Mouse (Mus musculus) lung, adult 2 months (tissue): ENCODE results near the gene Galnt10. TPM values are rescaled to one million over a fixed set of nuclear protein-coding genes. Genes with fewer than 3 reads are reported as not detected.
A peak's percentile ranks its signal among the peaks of the same experiment; 100 is the strongest.

Experiments
- DNase-seq: peaks from one replicate; pipeline ENCODE4 v3.0.0; 2022
- H3K4me1 ChIP-seq: fragments of 200-500 bp; 2 replicates; pipeline ENCODE4 v1.6.1; 2011; ENCODE audit warnings: low read length; ENCODE audit not compliant: control insufficient read depth, insufficient read depth
- H3K4me3 ChIP-seq: fragments of 200-500 bp; replicated peaks from 2 replicates; pipeline ENCODE3; 2011; ENCODE audit warnings: low read depth, mild to moderate bottlenecking, control low read depth, low read length; ENCODE audit errors: extremely low read depth
- CTCF ChIP-seq: fragments of 200-500 bp; IDR thresholded peaks from 2 replicates; pipeline ENCODE4 v1.5.1; 2011; ENCODE audit warnings: mild to moderate bottlenecking, low read length, control low read depth; ENCODE audit not compliant: insufficient read depth
- POLR2A ChIP-seq: fragments of 200-500 bp; IDR thresholded peaks from 2 replicates; pipeline ENCODE4 v1.6.1; 2011; ENCODE audit warnings: low read depth, mild to moderate bottlenecking, control low read depth, low read length, borderline replicate concordance; ENCODE audit errors: extremely low read depth
- WGBS: fragments of 180-500 bp; shearing (Covaris S2); methylation state at CpG from one replicate; pipeline ENCODE4 v1.1.7; 2018; 5-methylcytosine and 5-hydroxymethylcytosine counted together
- polyA plus RNA-seq: library from polyadenylated mRNA; depleted of rRNA; stranded (reverse); fragments of >200 nt; gene quantifications from 2 replicates; pipeline ENCODE4 v1.2.3, GENCODE M21; 2012

The Galnt10 gene
- polyA plus RNA-seq, 1 experiment, result 6.4 TPM

- TF ChIP-seq CTCF (no peak), POLR2A (no peak)
- no peak for DNase-seq
- WGBS, result 33% methylated on average over 9 of the region's 9 CpGs
- H3K4me3 ChIP-seq, result no peak overlapping the region
- no peaks in the 10 kb centered on the region; the same call in 1 of the 2 replicates for H3K4me1 ChIP-seq
Measured at GRCm38 (mm10) chr11:57615286-57615685, 30.0 kb upstream of the Galnt10 start.

GRCm38 (mm10) chr11:57615871-57616270 lies 29.4 kb upstream of the Galnt10 start:
- Histone ChIP-seq H3K4me3 (no peak overlapping the region), H3K4me1 (no peaks in the 10 kb centered on the region; the same call in 1 of the 2 replicates)
- 37% methylated on average over 13 of the region's 13 CpGs for WGBS
- TF ChIP-seq POLR2A, result no peak
- no peak for TF ChIP-seq CTCF
- no peak for DNase-seq

- no peak overlapping the region for H3K4me3 ChIP-seq
- TF ChIP-seq POLR2A (no peak), CTCF (peak; percentile 62)
- DNase-seq, result peak; percentile 32
- no peaks in the 10 kb centered on the region; the same call in 1 of the 2 replicates for H3K4me1 ChIP-seq
- WGBS, result 27% methylated on average over 15 of the region's 15 CpGs
Measured at GRCm38 (mm10) chr11:57617526-57618264, 27.5 kb upstream of the Galnt10 start.

GRCm38 (mm10) chr11:57621472-57621871 lies 23.8 kb upstream of the Galnt10 start:
- DNase-seq, result no peak
- WGBS, result 81% methylated on average over 3 of the region's 3 CpGs
- Histone ChIP-seq H3K4me3 (no peak overlapping the region), H3K4me1 (no peaks in the 10 kb centered on the region)
- no peak for TF ChIP-seq POLR2A
- no peak for TF ChIP-seq CTCF

- no peaks in the 10 kb centered on the region for H3K4me1 ChIP-seq
- TF ChIP-seq CTCF (no peak), POLR2A (no peak)
- H3K4me3 ChIP-seq, result no peak overlapping the region
- DNase-seq, result no peak
Measured at GRCm38 (mm10) chr11:57621876-57622275, 23.4 kb upstream of the Galnt10 start.

GRCm38 (mm10) chr11:57624490-57624893 lies 20.8 kb upstream of the Galnt10 start:
- H3K4me1 ChIP-seq, result peaks cover 3% of the 10 kb centered on the region
- no peak overlapping the region for H3K4me3 ChIP-seq
- no peak for DNase-seq
- TF ChIP-seq POLR2A, result no peak
- TF ChIP-seq CTCF, result no peak
- WGBS, result 53% methylated on average over 5 of the region's 5 CpGs

- TF ChIP-seq CTCF, result no peak
- no peak for TF ChIP-seq POLR2A
- no peak for DNase-seq
- H3K4me1 ChIP-seq, result peaks cover 3% of the 10 kb centered on the region
- H3K4me3 ChIP-seq, result no peak overlapping the region
Measured at GRCm38 (mm10) chr11:57625465-57625864, 19.8 kb upstream of the Galnt10 start.

GRCm38 (mm10) chr11:57627086-57627735 lies 18.0 kb upstream of the Galnt10 start:
- no peak overlapping the region for H3K4me3 ChIP-seq
- peaks cover 3% of the 10 kb centered on the region for H3K4me1 ChIP-seq
- DNase-seq, result peak; percentile 54
- TF ChIP-seq CTCF, result peak; percentile 65
- TF ChIP-seq POLR2A, result no peak
- 35% methylated on average over 9 of the region's 9 CpGs for WGBS

- Histone ChIP-seq H3K4me1 (peaks cover 3% of the 10 kb centered on the region), H3K4me3 (no peak overlapping the region)
- no peak for DNase-seq
- TF ChIP-seq POLR2A (no peak), CTCF (no peak)
- 76% methylated on average over 7 of the region's 7 CpGs for WGBS
Measured at GRCm38 (mm10) chr11:57631805-57632485, 13.3 kb upstream of the Galnt10 start.
